Mouse (Mus musculus) heart, adult 10 weeks (tissue): ENCODE measurements around the gene Paxx. TPM values are rescaled to one million over a fixed set of nuclear protein-coding genes. Genes with fewer than 3 reads are reported as not detected.

Experiments used
- polyA plus RNA-seq: library from polyadenylated mRNA; stranded (reverse); fragments of 350-450 nt; fragmentation: Illumina TruSeq; extraction: RNeasy Lipid Tissue Mini Kit (QIAGEN cat#74804); gene quantifications from one replicate; pipeline ENCODE4 v1.2.3, GENCODE M21; 2014; ENCODE audit warnings: low read depth, low replicate concordance

Gene Paxx
- polyA plus RNA-seq, result 27.9 TPM

GRCm38 (mm10) chr2:25460551-25461309, at the start of gene Paxx:
TSS of gene Paxx (minus strand) at chr2:25461094.

GRCm38 (mm10) chr2:25501593-25502486, 40.9 kb upstream of the Paxx start, which contains the start of gene C8g:
TSS of gene C8g (minus strand) at chr2:25501719.

GRCm38 (mm10) chr2:25500576-25501405, 39.9 kb upstream of the Paxx start, which contains the start of gene Fbxw5:
TSS of gene Fbxw5 (plus strand) at chr2:25500750.

GRCm38 (mm10) chr2:25493476-25493961, 32.6 kb upstream of the Paxx start, which contains the start of gene Lcn12:
TSS of gene Lcn12 (minus strand) at chr2:25493911.

GRCm38 (mm10) chr2:25469969-25470368, 9.1 kb upstream of the Paxx start, which contains the start of gene Ptgds:
TSS of gene Ptgds (minus strand) at chr2:25470046.

GRCm38 (mm10) chr2:25456205-25456953, 4.5 kb downstream of the Paxx start, which contains the start of gene Clic3:
TSS of gene Clic3 (plus strand) at chr2:25456838.

GRCm38 (mm10) chr2:25428442-25429236, 32.3 kb downstream of the Paxx start, which contains the start of gene Abca2:
TSS of gene Abca2 (plus strand) at chr2:25428703.

GRCm38 (mm10) chr2:25422587-25423410, 38.1 kb downstream of the Paxx start, which contains the start of gene Fut7:
TSS of gene Fut7 (plus strand) at chr2:25423267.

Other genes starting within 250 kb of the Paxx start
- gene Nelfb, start 249.6 kb downstream of the Paxx start, polyA plus RNA-seq, result 34.5 TPM
- gene Stpg3, start 246.5 kb downstream of the Paxx start, polyA plus RNA-seq, result not detected
- gene Fam166a, start 242.3 kb downstream of the Paxx start, polyA plus RNA-seq, result not detected
- 275 TPM for gene Tubb4b, start 236.4 kb downstream of the Paxx start, polyA plus RNA-seq
- gene Slc34a3, start 226.7 kb downstream of the Paxx start, polyA plus RNA-seq, result not detected
- not detected for gene Rnf224, start 224.3 kb downstream of the Paxx start, polyA plus RNA-seq
- not detected for gene Rnf208, start 218.8 kb downstream of the Paxx start, polyA plus RNA-seq
- not detected for gene Cysrt1, start 218.6 kb downstream of the Paxx start, polyA plus RNA-seq
- gene AL732309.1, start 214.2 kb downstream of the Paxx start, polyA plus RNA-seq, result 6.4 TPM
- 9.8 TPM for gene Tmem203, start 205.7 kb downstream of the Paxx start, polyA plus RNA-seq
- gene Tprn, start 198.5 kb downstream of the Paxx start, polyA plus RNA-seq, result 3.3 TPM
- gene Ssna1, start 188.7 kb downstream of the Paxx start, polyA plus RNA-seq, result 49.1 TPM
- 42.7 TPM for gene Anapc2, start 188.6 kb downstream of the Paxx start, polyA plus RNA-seq
- not detected for gene Tmem210, start 172.9 kb downstream of the Paxx start, polyA plus RNA-seq
- gene Lrrc26, start 171.2 kb downstream of the Paxx start, polyA plus RNA-seq, result not detected
- not detected for gene Grin1, start 141.9 kb downstream of the Paxx start, polyA plus RNA-seq
- gene Man1b1, start 128.8 kb downstream of the Paxx start, polyA plus RNA-seq, result 21.4 TPM
- 6.7 TPM for gene Dpp7, start 104.7 kb downstream of the Paxx start, polyA plus RNA-seq
- 8.8 TPM for gene Uap1l1, start 95.4 kb downstream of the Paxx start, polyA plus RNA-seq
- not detected for gene Sapcd2, start 88.8 kb downstream of the Paxx start, polyA plus RNA-seq
- 16.2 TPM for gene Entpd2, start 65.2 kb downstream of the Paxx start, polyA plus RNA-seq
- 36.7 TPM for gene Npdc1, start 61.7 kb downstream of the Paxx start, polyA plus RNA-seq
- not detected for gene Fut7, start 37.8 kb downstream of the Paxx start, polyA plus RNA-seq
- 33.3 TPM for gene Abca2, start 32.4 kb downstream of the Paxx start, polyA plus RNA-seq
- 1.3 TPM for gene Clic3, start 4.3 kb downstream of the Paxx start, polyA plus RNA-seq
- 1,706 TPM for gene Ptgds, start 9.0 kb upstream of the Paxx start, polyA plus RNA-seq
- not detected for gene Lcn12, start 32.8 kb upstream of the Paxx start, polyA plus RNA-seq
- gene Fbxw5, start 39.7 kb upstream of the Paxx start, polyA plus RNA-seq, result 77.7 TPM
- gene C8g, start 40.6 kb upstream of the Paxx start, polyA plus RNA-seq, result 4.2 TPM
- 13.2 TPM for gene Traf2, start 85.8 kb upstream of the Paxx start, polyA plus RNA-seq
- gene Edf1, start 96.8 kb upstream of the Paxx start, polyA plus RNA-seq, result 280 TPM
- 1.7 TPM for gene Mamdc4, start 113.8 kb upstream of the Paxx start, polyA plus RNA-seq
- 91.0 TPM for gene Phpt1, start 114.1 kb upstream of the Paxx start, polyA plus RNA-seq
- 0.08 TPM for gene Ajm1, start 120.7 kb upstream of the Paxx start, polyA plus RNA-seq
- gene Rabl6, start 147.4 kb upstream of the Paxx start, polyA plus RNA-seq, result 77.4 TPM
- not detected for gene Ccdc183, start 156.6 kb upstream of the Paxx start, polyA plus RNA-seq
- gene Tmem141, start 160.9 kb upstream of the Paxx start, polyA plus RNA-seq, result 55.1 TPM
- gene Fcna, start 166.9 kb upstream of the Paxx start, polyA plus RNA-seq, result 4.1 TPM
- not detected for gene Lcn8, start 192.0 kb upstream of the Paxx start, polyA plus RNA-seq
- gene Lcn5, start 196.9 kb upstream of the Paxx start, polyA plus RNA-seq, result not detected
- gene Lcn6, start 215.7 kb upstream of the Paxx start, polyA plus RNA-seq, result not detected
- not detected for gene Lcn10, start 221.6 kb upstream of the Paxx start, polyA plus RNA-seq
- not detected for gene Obp2a, start 238.9 kb upstream of the Paxx start, polyA plus RNA-seq
- 16.2 TPM for gene Bmyc, start 245.6 kb upstream of the Paxx start, polyA plus RNA-seq